Mouse (Mus musculus) heart, postnatal 0 days (tissue): Measurements from ENCODE around the gene Sirt7. TPM values are rescaled to one million over a fixed set of nuclear protein-coding genes. Genes with fewer than 3 reads are reported as not detected.
A peak's percentile ranks its signal among the peaks of the same experiment; 100 is the strongest.

ENCODE experiments used
- ATAC-seq: fragments of 200-750 bp; cut with Nextera tagmentation; 2 replicates; pipeline ENCODE4 v1.8.0; 2017; ENCODE audit warnings: low read depth, moderate number of reproducible peaks, moderate library complexity; ENCODE audit not compliant: insufficient read depth
- DNase-seq: peaks from one replicate; pipeline ENCODE4 v3.0.0-alpha.2; 2016; ENCODE audit warnings: low spot score
- H3K27ac ChIP-seq: fragments of 300-500 bp; sonication (generic); 2 replicates; pipeline ENCODE4 v1.5.1; 2014; ENCODE audit warnings: low read depth, mild to moderate bottlenecking
- H3K27me3 ChIP-seq: fragments of 300-500 bp; sonication (generic); 2 replicates; pipeline ENCODE4 v1.6.1; 2014; ENCODE audit warnings: low read length, mixed read lengths; ENCODE audit not compliant: control insufficient read depth, insufficient read depth
- H3K36me3 ChIP-seq: fragments of 300-500 bp; sonication (generic); replicated peaks from 2 replicates; pipeline ENCODE4 v1.6.1; 2014; ENCODE audit warnings: low read length, mixed read lengths; ENCODE audit not compliant: control insufficient read depth, insufficient read depth
- H3K4me1 ChIP-seq: fragments of 300-500 bp; sonication (generic); 2 replicates; pipeline ENCODE4 v1.6.1; 2014; ENCODE audit warnings: antibody characterized with exemption; ENCODE audit not compliant: control insufficient read depth, insufficient read depth
- H3K4me2 ChIP-seq: fragments of 300-500 bp; sonication (generic); 2 replicates; pipeline ENCODE4 v1.6.1; 2014; ENCODE audit warnings: low read depth, mild to moderate bottlenecking, low read length, moderate library complexity
- H3K4me3 ChIP-seq: fragments of 300-500 bp; sonication (generic); 2 replicates; pipeline ENCODE4 v1.5.1; 2014; ENCODE audit warnings: low read depth, low read length
- H3K9ac ChIP-seq: fragments of 300-500 bp; sonication (generic); replicated peaks from 2 replicates; pipeline ENCODE4 v1.6.1; 2014; ENCODE audit warnings: low read depth, low read length, mixed read lengths
- H3K9me3 ChIP-seq: fragments of 300-500 bp; sonication (generic); replicated peaks from 2 replicates; pipeline ENCODE4 v1.6.1; 2016; ENCODE audit warnings: low read length; ENCODE audit not compliant: control insufficient read depth
- CTCF ChIP-seq: IDR thresholded peaks from 2 replicates; pipeline ENCODE4 v1.5.1; 2016; ENCODE audit warnings: antibody characterized with exemption, control low read depth, low read depth
- EP300 ChIP-seq: IDR thresholded peaks from 2 replicates; pipeline ENCODE4 v1.6.1; 2016; ENCODE audit warnings: antibody characterized with exemption, low read depth
- WGBS: fragments of 180-500 bp; shearing (Covaris S2); extraction: QIAGEN DNeasy Blood & Tissue Kit; methylation state at CpG from one replicate; pipeline ENCODE4 v1.1.7; 2014; 5-methylcytosine and 5-hydroxymethylcytosine counted together
- polyA plus RNA-seq: library from polyadenylated mRNA; unstranded; fragments of >200 nt; fragmentation: Nextera tagmentation; extraction: Ambion mirVana; gene quantifications from 2 replicates; pipeline ENCODE4 v1.2.1, GENCODE M21; 2015
- total RNA-seq: library from RNA; depleted of rRNA; stranded (reverse); fragments of >200 nt; gene quantifications from 2 replicates; pipeline ENCODE4 v1.2.3, GENCODE M21; 2014; ENCODE audit warnings: low replicate concordance

The Sirt7 gene
- total and polyA plus RNA-seq, 2 experiments from 2014 or later = 14.1 to 63.2 TPM

GRCm38 (mm10) chr11:120634810-120635209, 9.8 kb upstream of the Sirt7 start:
- H3K9ac ChIP-seq = no peak overlapping the region
- H3K36me3 ChIP-seq = no peaks in the 10 kb centered on the region
- no peaks in the 10 kb centered on the region for H3K27me3 ChIP-seq
- 85% methylated on average over 5 of the region's 5 CpGs for WGBS
- H3K4me2 ChIP-seq = no peak overlapping the region
- DNase-seq (no peak), ATAC-seq (no peak)
- H3K4me1 ChIP-seq = peaks cover 26% of the 10 kb centered on the region
- H3K4me3 ChIP-seq = no peak overlapping the region
- no peak overlapping the region for H3K27ac ChIP-seq
- TF ChIP-seq CTCF (no peak), EP300 (no peak)
- H3K9me3 ChIP-seq = no peaks in the 10 kb centered on the region

- Histone ChIP-seq H3K9ac (peak within 1 kb of the TSS; percentile 94), H3K27me3 (no peaks in the 10 kb centered on the region), H3K9me3 (no peaks in the 10 kb centered on the region), H3K4me1 (peaks cover 31% of the 10 kb centered on the region), H3K4me2 (peak within 1 kb of the TSS; percentile 96), H3K4me3 (peak within 1 kb of the TSS; percentile 90), H3K36me3 (peaks cover 8% of the 10 kb centered on the region), H3K27ac (peak within 1 kb of the TSS; percentile 89)
- ATAC-seq (peak; percentile 91), DNase-seq (peak; percentile 97)
- 11% methylated on average over 50 of the region's 58 CpGs for WGBS
- TF ChIP-seq CTCF = no peak
- no peak for TF ChIP-seq EP300
These were observed 8.7 kb upstream of the Sirt7 start, which contains the start of gene Mafg for GRCm38 (mm10) chr11:120633520-120634343. Gene Mafg, minus strand, starts transcription at chr11:120633600.

DNA sequence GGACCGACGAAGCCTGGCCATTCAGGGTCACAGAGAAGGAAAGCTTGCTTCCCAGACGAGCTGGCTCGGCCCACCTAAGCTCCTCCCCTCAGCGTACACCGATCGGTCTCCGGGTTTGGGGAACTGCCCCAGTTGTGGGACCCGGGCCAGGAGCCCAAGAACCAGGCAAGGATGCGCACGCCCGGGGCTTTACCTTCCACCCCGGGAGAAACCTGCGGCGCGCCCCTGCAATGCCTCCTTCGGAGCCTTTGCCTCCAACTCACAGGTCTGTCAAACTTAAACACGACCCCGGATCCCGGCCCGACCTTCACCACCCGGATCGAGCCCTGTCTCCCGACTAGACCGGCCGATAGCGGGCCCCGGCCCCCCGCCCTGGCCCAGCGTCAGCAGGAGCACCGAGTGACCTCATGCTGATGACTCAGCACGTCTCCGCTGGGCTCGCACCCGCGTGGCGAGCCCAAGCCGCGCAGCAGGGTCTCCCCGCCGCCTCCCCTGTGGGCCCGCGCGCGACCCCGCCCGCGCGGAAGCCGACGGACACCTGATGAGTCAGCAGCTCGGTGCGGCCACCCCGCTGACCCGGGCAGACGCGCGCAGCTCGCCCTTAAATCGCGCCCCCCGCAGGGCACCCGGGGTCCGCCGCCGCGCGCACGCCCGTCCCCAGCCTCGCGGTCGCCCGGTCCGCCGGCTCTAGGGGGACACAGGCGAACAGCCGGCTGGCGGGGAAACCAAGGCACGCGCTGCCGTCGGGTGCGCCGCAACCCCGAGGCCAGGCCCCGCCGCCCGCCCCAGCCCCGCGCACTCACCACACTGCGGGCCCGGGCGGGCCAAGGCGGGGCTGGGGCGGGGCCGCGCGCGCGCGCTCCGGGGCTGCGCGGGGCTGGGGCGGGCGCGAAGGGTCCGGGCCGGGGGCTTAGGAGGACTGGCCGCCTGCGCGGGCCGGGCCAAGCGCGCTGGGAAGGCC, 7.8 kb upstream of the Sirt7 start:
- Histone ChIP-seq H3K27me3 (no peaks in the 10 kb centered on the region), H3K36me3 (peaks cover 10% of the 10 kb centered on the region)
- under 1% methylated on average over 86 of the region's 116 CpGs for WGBS

DNA sequence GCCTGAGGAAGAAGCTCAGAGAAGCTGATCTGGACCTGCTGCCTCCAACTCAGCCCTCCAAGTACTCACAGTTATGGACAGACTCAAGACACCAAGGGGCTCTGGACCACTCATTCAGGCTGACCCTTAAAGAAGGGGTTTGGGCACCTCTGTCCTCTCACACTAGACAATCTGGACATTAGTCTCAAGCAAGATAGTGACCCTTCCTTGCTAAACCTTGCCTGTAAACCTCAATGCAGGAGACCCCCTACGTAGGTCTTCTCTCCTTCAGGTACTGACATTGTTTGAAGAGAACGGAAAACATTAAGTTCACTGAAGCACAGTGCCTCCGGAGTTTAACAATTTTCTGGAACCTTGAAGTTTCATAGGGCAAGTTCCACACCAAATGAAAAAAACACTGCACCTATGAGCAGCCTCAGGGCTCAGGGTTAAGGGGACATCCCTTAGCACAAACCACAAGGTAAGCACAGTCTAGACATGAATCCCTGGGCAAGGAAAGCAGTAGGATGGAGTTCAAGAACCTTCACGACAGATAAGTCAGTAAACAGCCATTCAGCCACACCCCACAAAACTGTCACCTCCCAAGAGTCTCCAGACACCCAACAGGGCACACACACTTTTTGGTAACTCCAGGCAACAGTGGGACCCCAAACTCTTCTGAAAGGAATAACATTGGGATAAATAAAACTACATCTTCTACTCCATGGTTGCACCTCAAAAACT, 6.8 kb upstream of the Sirt7 start:
- DNase-seq (no peak), ATAC-seq (no peak)
- Histone ChIP-seq H3K9ac (peak overlapping the region; percentile 94), H3K36me3 (peaks cover 13% of the 10 kb centered on the region), H3K4me1 (peaks cover 31% of the 10 kb centered on the region), H3K9me3 (no peaks in the 10 kb centered on the region), H3K4me3 (peak overlapping the region; percentile 90), H3K4me2 (peak overlapping the region; percentile 96), H3K27me3 (no peaks in the 10 kb centered on the region), H3K27ac (no peak overlapping the region)
- 66% methylated on average over 4 of the region's 4 CpGs for WGBS
- no peak for TF ChIP-seq CTCF
- no peak for TF ChIP-seq EP300

More for the DNA sequence above, 7.8 kb upstream of the Sirt7 start:
- peaks cover 31% of the 10 kb centered on the region for H3K4me1 ChIP-seq
- DNase-seq (peak; percentile 58), ATAC-seq (peak; percentile 70)
- H3K4me3 ChIP-seq = peak overlapping the region; percentile 90
- no peak for TF ChIP-seq CTCF
- TF ChIP-seq EP300 = no peak
- no peaks in the 10 kb centered on the region for H3K9me3 ChIP-seq
- H3K27ac ChIP-seq = peak overlapping the region; percentile 89
- H3K4me2 ChIP-seq = peak overlapping the region; percentile 96
- H3K9ac ChIP-seq = peak overlapping the region; percentile 94
